Mouse (Mus musculus) neural tube, embryonic 14.5 days (tissue): ENCODE data around the gene Nxnl2. TPM values are rescaled to one million over a fixed set of nuclear protein-coding genes. Genes with fewer than 3 reads are reported as not detected.
"Not testable (repeated sequence)": the region's sequence is repeated elsewhere in the genome, so short reads cannot be mapped to it uniquely, and the experiment has no call there.

Experiments
- ATAC-seq: fragments of 200-750 bp; cut with Nextera tagmentation; 2 replicates; pipeline ENCODE4 v1.8.0; 2017; ENCODE audit warnings: low read depth, mild to moderate bottlenecking, moderate TSS enrichment, moderate library complexity
- H3K27ac ChIP-seq: fragments of 300-500 bp; sonication (generic); 2 replicates; pipeline ENCODE4 v1.5.1; 2014; ENCODE audit warnings: low read depth, mild to moderate bottlenecking, control low read depth, low read length, moderate library complexity, mixed read lengths
- H3K27me3 ChIP-seq: fragments of 300-500 bp; sonication (generic); 2 replicates; pipeline ENCODE4 v1.6.1; 2014; ENCODE audit warnings: low read length; ENCODE audit not compliant: control insufficient read depth, insufficient read depth
- H3K36me3 ChIP-seq: fragments of 300-500 bp; sonication (generic); 2 replicates; pipeline ENCODE4 v1.6.1; 2014; ENCODE audit warnings: low read length, mixed read lengths; ENCODE audit not compliant: control insufficient read depth, insufficient read depth
- H3K4me1 ChIP-seq: fragments of 300-500 bp; sonication (generic); 2 replicates; pipeline ENCODE4 v1.6.1; 2014; ENCODE audit warnings: low read length; ENCODE audit not compliant: control insufficient read depth, insufficient read depth
- H3K4me2 ChIP-seq: fragments of 300-500 bp; sonication (generic); 2 replicates; pipeline ENCODE4 v1.6.1; 2014; ENCODE audit warnings: mild to moderate bottlenecking, low read depth, low read length, control low read depth
- H3K4me3 ChIP-seq: fragments of 300-500 bp; sonication (generic); 2 replicates; pipeline ENCODE4 v1.5.1; 2014; ENCODE audit warnings: low read depth, low read length, control low read depth, mixed read lengths
- H3K9ac ChIP-seq: fragments of 300-500 bp; sonication (generic); replicated peaks from 2 replicates; pipeline ENCODE4 v1.6.1; 2014; ENCODE audit warnings: low read depth, mild to moderate bottlenecking, control low read depth, low read length, mixed read lengths
- H3K9me3 ChIP-seq: fragments of 300-500 bp; sonication (generic); 2 replicates; pipeline ENCODE4 v1.6.1; 2016; ENCODE audit warnings: low read length; ENCODE audit not compliant: control insufficient read depth
- WGBS: fragments of 180-500 bp; shearing (Covaris S2); extraction: QIAGEN DNeasy Blood & Tissue Kit; methylation state at CpG from one replicate; pipeline ENCODE4 v1.1.7; 2014; 5-methylcytosine and 5-hydroxymethylcytosine counted together
- polyA plus RNA-seq: library from polyadenylated mRNA; unstranded; fragments of >200 nt; fragmentation: Nextera tagmentation; extraction: Ambion mirVana; gene quantifications from 2 replicates; pipeline ENCODE4 v1.2.1, GENCODE M21; 2014

Gene Nxnl2
- polyA plus RNA-seq, 1 experiment from 2014 or later = 2.7 TPM

GRCm38 (mm10) chr13:51191416-51192140 is 20.8 kb downstream of the Nxnl2 start:
- H3K9ac ChIP-seq = no peak overlapping the region
- no peak overlapping the region for H3K27ac ChIP-seq
- no peak for ATAC-seq
- H3K4me3 ChIP-seq = no peak overlapping the region
- 87% methylated on average over 6 of the region's 6 CpGs for WGBS
- H3K4me2 ChIP-seq = no peak overlapping the region
- no peaks in the 10 kb centered on the region for H3K4me1 ChIP-seq
- no peaks in the 10 kb centered on the region for H3K9me3 ChIP-seq
- no peaks in the 10 kb centered on the region for H3K36me3 ChIP-seq
- no peaks in the 10 kb centered on the region for H3K27me3 ChIP-seq

DNA sequence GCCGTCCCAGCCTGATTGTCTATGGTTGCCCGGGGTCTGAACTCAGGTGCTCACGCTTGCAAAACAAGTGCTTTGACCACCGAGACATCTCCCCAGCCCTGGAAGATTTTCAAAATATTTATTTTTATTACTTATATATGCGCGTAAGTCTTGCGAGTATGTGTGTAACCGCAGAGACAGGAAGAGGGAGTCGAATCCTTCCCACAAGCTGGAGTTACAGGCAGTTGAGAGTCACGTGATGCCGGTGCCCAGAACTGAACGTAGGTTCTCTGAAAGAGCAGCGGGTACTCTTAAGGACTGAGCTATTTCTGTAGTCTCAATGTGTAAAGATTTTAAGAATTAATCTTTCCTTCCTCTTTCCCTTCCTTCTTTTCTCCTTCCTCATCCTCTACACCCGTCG is 23.1 kb downstream of the Nxnl2 start:
- Histone ChIP-seq H3K9me3 (no peaks in the 10 kb centered on the region), H3K36me3 (no peaks in the 10 kb centered on the region), H3K4me1 (no peaks in the 10 kb centered on the region; the same call in 1 of the 2 replicates), H3K4me3 (no peak overlapping the region), H3K4me2 (no peak overlapping the region), H3K9ac (no peak overlapping the region), H3K27ac (no peak overlapping the region), H3K27me3 (no peaks in the 10 kb centered on the region)
- no peak for ATAC-seq
- WGBS = 93% methylated on average over 15 of the region's 15 CpGs

DNA sequence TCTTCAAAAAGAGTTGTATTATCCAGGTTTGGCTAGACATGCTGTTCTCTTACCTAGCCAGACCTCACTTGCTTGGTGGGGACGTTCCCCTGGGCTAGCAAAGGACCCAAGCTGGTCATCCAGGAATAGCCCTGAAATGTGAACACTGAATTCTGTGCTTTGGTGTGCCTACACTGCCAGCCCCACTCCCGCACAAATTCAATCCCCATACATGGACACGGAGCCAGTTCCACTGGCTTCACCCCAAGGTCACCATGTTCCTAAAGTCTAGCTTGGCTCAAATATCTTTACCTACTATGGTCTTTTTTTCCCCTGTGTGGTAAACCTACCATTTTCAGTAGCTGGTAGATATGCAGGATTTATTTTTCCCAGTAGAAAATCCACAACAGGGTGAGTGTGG is 26.9 kb downstream of the Nxnl2 start:
- H3K4me2 ChIP-seq = no peak overlapping the region

GRCm38 (mm10) chr13:51198186-51198585 is 27.4 kb downstream of the Nxnl2 start:
- ATAC-seq = no peak
- Histone ChIP-seq H3K36me3 (no peaks in the 10 kb centered on the region), H3K4me2 (no peak overlapping the region), H3K9me3 (no peaks in the 10 kb centered on the region), H3K27ac (no peak overlapping the region), H3K4me3 (no peak overlapping the region), H3K4me1 (no peaks in the 10 kb centered on the region; the same call in 1 of the 2 replicates), H3K27me3 (no peaks in the 10 kb centered on the region), H3K9ac (no peak overlapping the region)
- 43% methylated on average over 5 of the region's 5 CpGs for WGBS

More for the DNA sequence above, 26.9 kb downstream of the Nxnl2 start:
- H3K4me1 ChIP-seq = no peaks in the 10 kb centered on the region; the same call in 1 of the 2 replicates
- ATAC-seq = no peak
- WGBS = 81% methylated on average over 3 of the region's 3 CpGs
- no peaks in the 10 kb centered on the region for H3K9me3 ChIP-seq
- no peaks in the 10 kb centered on the region for H3K36me3 ChIP-seq
- H3K4me3 ChIP-seq = no peak overlapping the region
- H3K9ac ChIP-seq = no peak overlapping the region
- no peak overlapping the region for H3K27ac ChIP-seq
- H3K27me3 ChIP-seq = no peaks in the 10 kb centered on the region

- not testable (repeated sequence) for H3K9ac ChIP-seq, H3K27ac ChIP-seq, H3K4me1 ChIP-seq, H3K9me3 ChIP-seq, H3K27me3 ChIP-seq, H3K36me3 ChIP-seq
- WGBS = 44% methylated on average over 26 of the region's 36 CpGs
- ATAC-seq = peak; percentile 58
- Histone ChIP-seq H3K4me3 (peak overlapping the region; percentile 20), H3K4me2 (peak overlapping the region; percentile 48; the same call in 1 of the 2 replicates)
Measured at GRCm38 (mm10) chr13:51201985-51202843, 31.4 kb downstream of the Nxnl2 start.

DNA sequence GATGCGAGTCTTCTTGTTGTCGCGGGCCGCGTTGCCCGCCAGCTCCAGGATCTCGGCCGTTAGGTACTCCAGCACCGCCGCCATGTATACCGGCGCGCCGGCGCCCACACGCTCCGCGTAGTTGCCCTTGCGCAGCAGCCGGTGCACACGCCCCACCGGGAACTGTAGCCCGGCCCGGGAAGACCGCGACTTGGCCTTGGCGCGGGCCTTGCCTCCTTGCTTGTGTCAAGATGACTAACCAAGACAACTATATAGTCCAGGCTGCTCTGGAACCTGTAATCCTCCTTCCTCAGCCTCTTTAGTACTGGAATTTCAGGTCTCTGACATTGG is 32.0 kb downstream of the Nxnl2 start:
- WGBS = 8% methylated on average over 16 of the region's 28 CpGs
- H3K9me3 ChIP-seq, H3K27ac ChIP-seq, H3K4me1 ChIP-seq, H3K36me3 ChIP-seq, H3K9ac ChIP-seq, H3K27me3 ChIP-seq: not testable (repeated sequence)
- ATAC-seq = peak; percentile 57
- Histone ChIP-seq H3K4me3 (peak overlapping the region; percentile 20), H3K4me2 (peak overlapping the region; percentile 48)

GRCm38 (mm10) chr13:51203467-51203866 is 32.6 kb downstream of the Nxnl2 start:
- H3K27ac ChIP-seq = no peak overlapping the region
- H3K4me1 ChIP-seq = no peaks in the 10 kb centered on the region
- no peaks in the 10 kb centered on the region for H3K27me3 ChIP-seq
- no peak overlapping the region for H3K4me2 ChIP-seq
- no peak overlapping the region for H3K9ac ChIP-seq
- no peaks in the 10 kb centered on the region for H3K36me3 ChIP-seq
- no peaks in the 10 kb centered on the region for H3K9me3 ChIP-seq
- WGBS = 72% methylated on average over 8 of the region's 8 CpGs
- no peak for ATAC-seq
- H3K4me3 ChIP-seq = no peak overlapping the region

GRCm38 (mm10) chr13:51204081-51204480 is 33.3 kb downstream of the Nxnl2 start:
- not testable (repeated sequence) for H3K4me1 ChIP-seq, H3K9ac ChIP-seq, ATAC-seq, H3K4me3 ChIP-seq, H3K36me3 ChIP-seq, H3K9me3 ChIP-seq, H3K4me2 ChIP-seq, H3K27ac ChIP-seq, H3K27me3 ChIP-seq
- WGBS = 88% methylated on average over 11 of the region's 11 CpGs

GRCm38 (mm10) chr13:51207965-51208364 is 37.1 kb downstream of the Nxnl2 start:
- Histone ChIP-seq H3K9me3 (no peaks in the 10 kb centered on the region), H3K4me1 (no peaks in the 10 kb centered on the region), H3K27ac (no peak overlapping the region), H3K9ac (no peak overlapping the region), H3K27me3 (no peaks in the 10 kb centered on the region), H3K4me3 (no peak overlapping the region), H3K36me3 (no peaks in the 10 kb centered on the region), H3K4me2 (no peak overlapping the region)
- WGBS = 75% methylated on average over 12 of the region's 12 CpGs
- peak; percentile 76; the same call in 1 of the 2 replicates for ATAC-seq
